Mouse (Mus musculus) ES-Bruce4 (cell line): ENCODE measurements around the gene Pced1a. TPM values are rescaled to one million over a fixed set of nuclear protein-coding genes. Genes with fewer than 3 reads are reported as not detected.

Source experiments
- H3K27ac ChIP-seq: 2 replicates; pipeline ENCODE4 v1.5.1; 2012; ENCODE audit warnings: low read length, inconsistent platforms; ENCODE audit not compliant: insufficient read depth
- H3K27me3 ChIP-seq: 2 replicates; pipeline ENCODE4 v1.6.1; 2012; ENCODE audit warnings: mild to moderate bottlenecking, low read length, inconsistent platforms; ENCODE audit not compliant: control insufficient read depth, poor library complexity, insufficient read depth, severe bottlenecking
- H3K36me3 ChIP-seq: 2 replicates; pipeline ENCODE4 v1.6.1; 2012; ENCODE audit warnings: inconsistent platforms, mild to moderate bottlenecking, low read length, moderate library complexity; ENCODE audit not compliant: control insufficient read depth, poor library complexity, insufficient read depth, severe bottlenecking
- H3K4me1 ChIP-seq: one replicate; pipeline ENCODE4 v1.8.1; 2011; ENCODE audit warnings: low read length; ENCODE audit not compliant: control insufficient read depth, insufficient read depth
- H3K4me3 ChIP-seq: 2 replicates; pipeline ENCODE4 v1.5.1; 2011; ENCODE audit warnings: low read depth, mild to moderate bottlenecking, low read length
- H3K9ac ChIP-seq: 2 replicates; pipeline ENCODE4 v1.6.1; 2012; ENCODE audit warnings: low read depth, mild to moderate bottlenecking, inconsistent platforms; ENCODE audit not compliant: poor library complexity, severe bottlenecking
- H3K9me3 ChIP-seq: replicated peaks from 2 replicates; pipeline ENCODE4 v1.6.1; 2012; ENCODE audit warnings: mild to moderate bottlenecking, low read length, inconsistent platforms; ENCODE audit not compliant: control insufficient read depth, poor library complexity, insufficient read depth, severe bottlenecking
- CTCF ChIP-seq: IDR thresholded peaks from one replicate; pipeline ENCODE4 v1.8.1; 2011; ENCODE audit warnings: low read depth, low read length
- EP300 ChIP-seq: IDR thresholded peaks from 2 replicates; pipeline ENCODE4 v1.6.1; 2011; ENCODE audit warnings: low read depth, low read length; ENCODE audit not compliant: insufficient read depth
- POLR2A ChIP-seq: IDR thresholded peaks from one replicate; pipeline ENCODE4 v1.8.1; 2011; ENCODE audit warnings: low read length; ENCODE audit not compliant: insufficient read depth
- polyA plus RNA-seq: library from polyadenylated mRNA; stranded (reverse); fragments of >200 nt; gene quantifications from 2 replicates; pipeline ENCODE4 v1.2.4, GENCODE M21; 2011; ENCODE audit warnings: low read depth; ENCODE audit not compliant: missing spikeins, insufficient read depth, insufficient read length

Pced1a gene
- polyA plus RNA-seq, 1 experiment, result 16.3 TPM

DNA sequence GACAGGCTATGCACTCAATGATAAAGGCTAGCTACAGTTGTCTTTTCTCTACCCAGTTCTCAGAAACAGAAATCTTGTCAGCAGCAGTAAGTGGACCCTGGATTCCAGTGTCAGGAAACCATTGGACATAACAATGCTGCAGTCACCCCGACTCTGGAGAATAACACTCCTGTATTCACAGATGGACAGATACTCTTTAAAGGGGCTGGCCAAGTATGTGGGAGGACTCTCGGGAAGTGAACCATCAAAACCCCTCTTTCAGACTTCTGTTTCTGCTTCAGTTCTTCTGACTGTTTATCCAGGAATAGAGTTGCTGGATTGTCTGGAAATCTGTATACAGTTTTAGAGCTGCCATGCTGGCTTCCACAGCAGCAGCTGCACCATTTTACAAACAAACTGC, 5.3 kb upstream of the Pced1a start:
- no peak for TF ChIP-seq CTCF
- no peak for TF ChIP-seq POLR2A
- no peak for TF ChIP-seq EP300
- no peak overlapping the region for H3K4me3 ChIP-seq
- peaks cover 3% of the 10 kb centered on the region; the same call in 1 of the 2 replicates for H3K36me3 ChIP-seq
- no peaks in the 10 kb centered on the region for H3K4me1 ChIP-seq
- no peaks in the 10 kb centered on the region for H3K9me3 ChIP-seq
- no peak overlapping the region for H3K9ac ChIP-seq
- no peaks in the 10 kb centered on the region for H3K27me3 ChIP-seq
- no peak overlapping the region for H3K27ac ChIP-seq

DNA sequence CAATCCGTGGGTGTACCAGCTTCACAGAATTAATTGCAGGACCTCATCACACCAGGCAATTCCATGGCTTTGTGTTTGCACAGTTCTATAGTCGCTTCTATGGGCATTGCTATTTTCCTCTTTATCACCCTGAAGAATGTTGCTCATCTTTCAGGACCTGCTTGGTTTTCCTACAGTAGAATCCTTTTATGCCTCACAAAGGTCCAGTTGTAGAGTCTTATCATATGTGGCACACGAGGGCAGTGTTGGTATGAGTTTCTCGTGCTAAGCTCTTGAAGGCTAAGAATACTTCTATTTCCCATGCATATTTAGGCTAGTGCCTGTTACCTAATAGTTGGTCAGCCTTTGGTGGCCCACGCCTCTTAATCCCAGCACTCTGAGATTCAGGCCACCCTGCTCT, 611 bp upstream of the Pced1a start:
- Histone ChIP-seq H3K9me3 (no peaks in the 10 kb centered on the region), H3K9ac (peak overlapping the region; percentile 69), H3K4me1 (no peaks in the 10 kb centered on the region), H3K27ac (no peak overlapping the region), H3K27me3 (no peaks in the 10 kb centered on the region), H3K36me3 (no peaks in the 10 kb centered on the region), H3K4me3 (peak overlapping the region; percentile 93)
- TF ChIP-seq CTCF (no peak), POLR2A (no peak), EP300 (no peak)

- H3K27ac ChIP-seq, result no peak overlapping the region
- peak overlapping the region; percentile 93 for H3K4me3 ChIP-seq
- peak overlapping the region; percentile 69 for H3K9ac ChIP-seq
- no peaks in the 10 kb centered on the region for H3K27me3 ChIP-seq
- no peaks in the 10 kb centered on the region for H3K9me3 ChIP-seq
- no peaks in the 10 kb centered on the region for H3K36me3 ChIP-seq
- no peak for TF ChIP-seq POLR2A
- no peaks in the 10 kb centered on the region for H3K4me1 ChIP-seq
Observed at GRCm38 (mm10) chr2:130423397-130424125, 940 bp downstream of the Pced1a start.

- no peak overlapping the region for H3K9ac ChIP-seq
- H3K4me3 ChIP-seq, result no peak overlapping the region
- no peaks in the 10 kb centered on the region for H3K27me3 ChIP-seq
- TF ChIP-seq POLR2A (no peak), CTCF (no peak), EP300 (no peak)
- no peaks in the 10 kb centered on the region for H3K36me3 ChIP-seq
- no peaks in the 10 kb centered on the region for H3K9me3 ChIP-seq
- no peaks in the 10 kb centered on the region for H3K4me1 ChIP-seq
- H3K27ac ChIP-seq, result no peak overlapping the region
Observed at GRCm38 (mm10) chr2:130421781-130422620, 2.5 kb downstream of the Pced1a start.

GRCm38 (mm10) chr2:130414094-130414856, 10.2 kb downstream of the Pced1a start:
- no peaks in the 10 kb centered on the region for H3K27me3 ChIP-seq
- H3K36me3 ChIP-seq, result no peaks in the 10 kb centered on the region
- TF ChIP-seq CTCF, result no peak
- TF ChIP-seq POLR2A, result no peak
- no peak for TF ChIP-seq EP300
- no peak overlapping the region for H3K4me3 ChIP-seq
- no peak overlapping the region for H3K9ac ChIP-seq
- no peak overlapping the region for H3K27ac ChIP-seq
- no peaks in the 10 kb centered on the region for H3K9me3 ChIP-seq
- no peaks in the 10 kb centered on the region for H3K4me1 ChIP-seq

DNA sequence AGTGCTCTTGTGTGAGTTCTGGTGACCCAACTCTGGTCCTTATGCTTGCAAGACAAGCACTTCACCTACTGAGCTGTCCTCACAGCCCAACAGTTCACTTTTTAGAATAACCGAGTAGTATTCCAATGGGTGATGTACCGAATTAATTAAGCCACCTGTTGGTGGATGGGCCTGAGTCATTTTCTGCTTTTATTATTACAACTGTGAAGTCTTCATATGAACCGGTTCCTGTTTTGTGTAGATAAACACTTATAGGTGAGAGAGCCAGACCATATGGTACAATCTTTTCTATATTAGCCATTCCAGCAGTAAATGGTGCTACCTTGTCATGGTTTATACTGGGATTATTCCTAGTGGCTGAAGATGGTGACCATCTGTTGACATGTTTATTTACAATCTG, 11.7 kb downstream of the Pced1a start:
- no peak overlapping the region for H3K27ac ChIP-seq
- TF ChIP-seq POLR2A, result no peak
- TF ChIP-seq CTCF, result no peak
- TF ChIP-seq EP300, result no peak
- H3K9me3 ChIP-seq, result no peaks in the 10 kb centered on the region

More for the DNA sequence above, 11.7 kb downstream of the Pced1a start:
- no peaks in the 10 kb centered on the region for H3K36me3 ChIP-seq
- H3K9ac ChIP-seq, result no peak overlapping the region
- no peak overlapping the region for H3K4me3 ChIP-seq
- H3K4me1 ChIP-seq, result no peaks in the 10 kb centered on the region
- no peaks in the 10 kb centered on the region for H3K27me3 ChIP-seq
